Mouse (Mus musculus) liver, embryonic 14.5 days (tissue): ENCODE measurements around the gene Rnf7. TPM values are rescaled to one million over a fixed set of nuclear protein-coding genes. Genes with fewer than 3 reads are reported as not detected.
"Not testable (repeated sequence)": the region's sequence is repeated elsewhere in the genome, so short reads cannot be mapped to it uniquely, and the experiment has no call there.

ENCODE experiments used
- ATAC-seq: fragments of 200-750 bp; cut with Nextera tagmentation; 2 replicates; pipeline ENCODE4 v1.8.0; 2017; ENCODE audit warnings: moderate number of reproducible peaks, mild to moderate bottlenecking, moderate library complexity; ENCODE audit not compliant: insufficient read depth
- DNase-seq, 3 experiments: peaks; one replicate each; pipeline ENCODE4 v3.0.0-alpha.2; 2012 to 2013; ENCODE audit warnings: low read depth in 3 of 3, low spot score in 3 of 3
- H3K27ac ChIP-seq: fragments of 300-500 bp; sonication (generic); 2 replicates; pipeline ENCODE4 v1.5.1; 2014; ENCODE audit warnings: moderate library complexity, mild to moderate bottlenecking, control low read depth, inconsistent platforms
- H3K27me3 ChIP-seq: fragments of 300-500 bp; sonication (generic); 2 replicates; pipeline ENCODE4 v1.6.1; 2014; ENCODE audit warnings: mild to moderate bottlenecking, low read length, moderate library complexity; ENCODE audit not compliant: control insufficient read depth, insufficient read depth
- H3K36me3 ChIP-seq: fragments of 300-500 bp; sonication (generic); replicated peaks from 2 replicates; pipeline ENCODE4 v1.6.1; 2014; ENCODE audit warnings: low read depth; ENCODE audit not compliant: control insufficient read depth, insufficient read depth
- H3K4me1 ChIP-seq, 2 experiments: fragments of 200-500 bp in 1 of 2; fragments of 300-500 bp in 1 of 2; sonication (generic) in 1 of 2; replicated peaks; 2 replicates each; pipeline ENCODE4 v1.6.1; 2012 to 2014; ENCODE audit warnings: antibody characterized with exemption in 1 of 2, inconsistent platforms in 1 of 2, low read length in 1 of 2; ENCODE audit not compliant: control insufficient read depth in 2 of 2, insufficient read depth in 2 of 2
- H3K4me2 ChIP-seq: fragments of 300-500 bp; sonication (generic); 2 replicates; pipeline ENCODE4 v1.6.1; 2014; ENCODE audit warnings: low read depth, mild to moderate bottlenecking, control low read depth, moderate library complexity
- H3K4me3 ChIP-seq, 2 experiments: fragments of 200-500 bp in 1 of 2; fragments of 300-500 bp in 1 of 2; sonication (generic) in 1 of 2; 2 replicates each; pipeline ENCODE4 v1.5.1; 2012 to 2014; ENCODE audit warnings: low read depth in 2 of 2, low read length in 2 of 2, mild to moderate bottlenecking in 2 of 2, control low read depth in 1 of 2, inconsistent platforms in 1 of 2, moderate library complexity in 1 of 2; ENCODE audit not compliant: insufficient read depth in 1 of 2
- H3K9ac ChIP-seq: fragments of 300-500 bp; sonication (generic); replicated peaks from 2 replicates; pipeline ENCODE4 v1.6.1; 2014; ENCODE audit warnings: mild to moderate bottlenecking, control low read depth, moderate library complexity
- H3K9me3 ChIP-seq: fragments of 300-500 bp; sonication (generic); 2 replicates; pipeline ENCODE4 v1.6.1; 2016; ENCODE audit warnings: low read length, mixed read lengths; ENCODE audit not compliant: control insufficient read depth
- CTCF ChIP-seq: IDR thresholded peaks from 2 replicates; pipeline ENCODE4 v1.5.1; 2016; ENCODE audit warnings: antibody characterized with exemption, low read depth, control low read depth
- EP300 ChIP-seq: IDR thresholded peaks from 2 replicates; pipeline ENCODE4 v1.6.1; 2016; ENCODE audit warnings: antibody characterized with exemption, low read depth
- WGBS: fragments of 180-500 bp; shearing (Covaris S2); extraction: QIAGEN DNeasy Blood & Tissue Kit; methylation state at CpG from one replicate; pipeline ENCODE4 v1.1.7; 2014; ENCODE audit not compliant: insufficient replicate concordance; 5-methylcytosine and 5-hydroxymethylcytosine counted together
- polyA plus RNA-seq, 2 experiments: library from polyadenylated mRNA; depleted of rRNA in 1 of 2; stranded (reverse) in 1 of 2; unstranded in 1 of 2; fragments of >200 nt; fragmentation: Nextera tagmentation in 1 of 2; extraction: Ambion mirVana in 1 of 2; gene quantifications; 2 replicates each; pipeline versions ENCODE4 v1.2.1 to v1.2.3; 2012 to 2014

Gene Rnf7
- 64.2 and 110 TPM in 2 replicates for polyA plus RNA-seq (2012; rRNA removed)
- polyA plus RNA-seq (2014; fragmentation: Nextera tagmentation; extraction: Ambion mirVana) = 78.6 and 82.3 TPM in 2 replicates

GRCm38 (mm10) chr9:96478071-96478888, at the start of gene Rnf7:
TSS of gene Rnf7 (minus strand) at chr9:96478675.
- ATAC-seq = peak; percentile 99
- Histone ChIP-seq H3K4me1 (peaks cover 7 to 11% of the 10 kb centered on the region in 2 experiments), H3K27me3 (no peaks in the 10 kb centered on the region), H3K4me3 (peak within 1 kb of the TSS; percentile 88 to 93), H3K27ac (no peak within 1 kb of the TSS; the same call in 1 of the 2 replicates), H3K9me3 (no peaks in the 10 kb centered on the region), H3K4me2 (peak within 1 kb of the TSS; percentile 96), H3K9ac (peak within 1 kb of the TSS; percentile 90), H3K36me3 (no peaks in the 10 kb centered on the region; the same call in 1 of the 2 replicates)
- under 1% methylated on average over 74 of the region's 74 CpGs for WGBS
- TF ChIP-seq EP300 (no peak), CTCF (no peak)
- DNase-seq = peak; percentile 85 to 91 (median 88)

DNA sequence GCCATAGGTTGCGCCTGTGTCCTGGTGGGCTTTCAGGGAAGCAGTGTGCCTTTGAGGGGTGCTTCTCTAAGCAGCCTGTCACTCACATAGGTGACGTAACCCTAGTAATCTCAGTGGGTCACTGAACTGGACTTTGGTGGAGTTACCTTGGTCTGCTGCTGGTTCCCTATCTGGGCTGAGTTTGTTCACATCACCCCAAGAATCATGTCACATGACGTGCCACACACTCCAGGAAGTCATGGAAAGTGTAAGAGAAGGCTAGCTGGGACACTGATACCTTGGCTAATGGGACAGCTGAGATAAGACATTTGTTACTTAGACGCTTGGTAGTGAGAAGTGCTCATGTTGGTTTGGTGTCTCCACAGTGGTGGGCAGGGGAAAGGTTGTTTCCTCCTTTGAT, 47.5 kb upstream of the Rnf7 start:
- H3K4me3 ChIP-seq = no peak overlapping the region
- H3K36me3 ChIP-seq = no peaks in the 10 kb centered on the region
- WGBS = 44% methylated on average over 4 of the region's 4 CpGs
- H3K9ac ChIP-seq = no peak overlapping the region
- H3K4me1 ChIP-seq = 0 out of 4 replicates have a peak, but pooled peaks cover 0 to 6% of the 10 kb centered on the region in 2 experiments
- H3K4me2 ChIP-seq = no peak overlapping the region
- TF ChIP-seq CTCF (no peak), EP300 (no peak)
- DNase-seq (no peak), ATAC-seq (no peak)
- no peaks in the 10 kb centered on the region for H3K27me3 ChIP-seq
- no peak overlapping the region for H3K27ac ChIP-seq
- no peaks in the 10 kb centered on the region for H3K9me3 ChIP-seq

DNA sequence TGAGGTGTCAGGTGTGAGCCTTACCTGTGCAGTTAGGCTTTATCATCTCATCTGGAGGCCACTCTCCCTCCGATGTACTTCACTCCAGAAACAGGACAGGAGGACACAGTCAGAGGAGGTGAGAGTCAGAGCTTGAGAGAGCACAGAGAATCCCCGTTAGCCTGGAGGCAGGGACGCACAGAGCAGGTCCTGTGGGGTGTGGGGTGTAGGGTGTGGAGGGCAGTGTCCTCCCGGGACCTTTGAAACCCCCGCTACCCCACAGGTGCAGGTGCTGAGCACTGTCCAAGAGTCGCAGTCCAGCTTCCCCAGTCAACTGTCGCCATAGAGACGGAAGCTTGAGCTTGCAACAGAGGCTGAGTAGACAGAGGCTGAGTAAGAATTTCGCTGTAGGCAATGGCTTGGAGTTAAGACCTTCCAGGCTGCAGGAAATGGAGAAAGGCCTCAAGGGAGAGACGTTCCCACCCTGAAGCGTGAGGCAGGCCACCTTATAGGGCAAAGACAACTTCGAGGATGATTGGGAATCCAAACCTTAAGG, 46.6 kb upstream of the Rnf7 start, which contains the start of gene Gm28729:
Gene Gm28729 (minus strand): TSS at position 293 of the 535 bp plus-strand sequence.
- Histone ChIP-seq H3K27me3 (no peaks in the 10 kb centered on the region), H3K4me3 (no peak within 1 kb of the TSS), H3K9ac (no peak within 1 kb of the TSS), H3K27ac (no peak within 1 kb of the TSS), H3K4me2 (no peak within 1 kb of the TSS), H3K36me3 (no peaks in the 10 kb centered on the region), H3K4me1 (0 out of 4 replicates have a peak, but pooled peaks cover 0 to 6% of the 10 kb centered on the region in 2 experiments), H3K9me3 (no peaks in the 10 kb centered on the region)
- 44% methylated on average over 12 of the region's 12 CpGs for WGBS
- DNase-seq (no peak), ATAC-seq (peak; percentile 35; the same call in 1 of the 2 replicates)
- TF ChIP-seq EP300 = no peak
- TF ChIP-seq CTCF = no peak

DNA sequence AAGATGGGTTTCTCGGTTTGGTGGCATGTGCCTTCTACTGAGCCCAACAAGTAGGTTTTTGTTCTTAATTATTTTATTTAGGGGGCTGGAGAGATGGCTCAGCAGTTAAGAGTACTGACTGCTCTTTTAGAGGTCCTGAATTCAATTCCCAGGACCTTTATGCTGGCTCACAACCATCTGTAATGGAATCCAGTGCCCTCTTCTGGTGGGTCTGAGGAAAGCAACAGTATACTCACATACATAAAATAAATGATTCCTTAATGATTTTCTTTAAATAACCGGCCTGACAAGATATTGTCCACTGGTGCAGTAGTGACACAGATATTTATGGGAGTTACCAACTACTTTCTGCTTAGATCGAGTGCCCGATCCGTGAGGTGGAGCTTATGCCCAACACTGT, 44.7 kb upstream of the Rnf7 start:
- no peaks in the 10 kb centered on the region for H3K27me3 ChIP-seq
- H3K9ac ChIP-seq = no peak overlapping the region
- H3K4me2 ChIP-seq = no peak overlapping the region
- TF ChIP-seq CTCF (peak; percentile 24; the same call in 1 of the 2 replicates), EP300 (no peak)
- no peak overlapping the region for H3K27ac ChIP-seq
- H3K36me3 ChIP-seq = no peaks in the 10 kb centered on the region
- WGBS = 75% methylated on average over 5 of the region's 5 CpGs
- H3K4me3 ChIP-seq = no peak overlapping the region
- ATAC-seq (no peak), DNase-seq (no peak)
- H3K4me1 ChIP-seq = 0 out of 4 replicates have a peak, but pooled peaks cover 0 to 6% of the 10 kb centered on the region in 2 experiments
- H3K9me3 ChIP-seq = no peaks in the 10 kb centered on the region

- ATAC-seq, H3K4me3 ChIP-seq, H3K4me2 ChIP-seq, DNase-seq, H3K4me1 ChIP-seq, H3K9ac ChIP-seq, H3K9me3 ChIP-seq, H3K36me3 ChIP-seq, H3K27ac ChIP-seq, H3K27me3 ChIP-seq: not testable (repeated sequence)
- TF ChIP-seq CTCF = peak; percentile 32
- WGBS = 45% methylated on average over 2 of the region's 2 CpGs
Measured at GRCm38 (mm10) chr9:96521574-96521973, 43.1 kb upstream of the Rnf7 start.
